Mouse (Mus musculus) megakaryocyte, adult 5-6 weeks (primary cell): ENCODE results near the gene Amy1. TPM values are rescaled to one million over a fixed set of nuclear protein-coding genes. Genes with fewer than 3 reads are reported as not detected.
"Not testable (repeated sequence)": the region's sequence is repeated elsewhere in the genome, so short reads cannot be mapped to it uniquely, and the experiment has no call there.

Source experiments
- ATAC-seq: 2 replicates; pipeline ENCODE4 v1.8.0; 2016; ENCODE audit warnings: mild to moderate bottlenecking, inconsistent platforms; ENCODE audit not compliant: poor library complexity, severe bottlenecking
- total RNA-seq, 2 experiments: library from RNA; stranded (forward) in 1 of 2; stranded (reverse) in 1 of 2; fragments of 153-499, 151-499 nt in 1 of 2; fragments of 221-1000, 200-1000 nt in 1 of 2; gene quantifications; 2 replicates each; pipeline versions ENCODE4 v1.2.3 to v1.2.4; 2015 to 2017

The Amy1 gene
- total RNA-seq (2015) (0.33 and 1.6 TPM in 2 replicates), total RNA-seq (2017) (0.44 and 2.8 TPM in 2 replicates)

DNA sequence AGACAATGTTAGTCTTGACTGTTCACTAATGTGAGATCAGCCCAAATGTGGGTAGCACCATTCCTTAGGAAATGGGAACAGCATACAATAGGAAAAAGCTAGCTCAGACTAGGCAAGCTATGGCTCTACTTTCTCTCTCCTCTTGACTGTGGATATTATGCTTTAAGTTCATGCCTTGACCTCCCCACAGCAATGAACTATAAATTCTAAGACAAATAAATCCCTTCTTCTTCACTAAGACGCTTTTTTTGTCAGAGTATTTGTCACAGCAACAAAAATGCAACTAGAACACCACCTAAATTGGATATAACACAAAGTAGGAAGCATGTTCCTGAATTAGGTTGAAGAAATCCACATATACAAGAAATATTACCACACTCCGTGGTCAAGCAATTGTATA is at the start of gene Amy1:
TSS of gene Amy1 (minus strand) at position 101 of the 400 bp plus-strand sequence.
- ATAC-seq: no peak

DNA sequence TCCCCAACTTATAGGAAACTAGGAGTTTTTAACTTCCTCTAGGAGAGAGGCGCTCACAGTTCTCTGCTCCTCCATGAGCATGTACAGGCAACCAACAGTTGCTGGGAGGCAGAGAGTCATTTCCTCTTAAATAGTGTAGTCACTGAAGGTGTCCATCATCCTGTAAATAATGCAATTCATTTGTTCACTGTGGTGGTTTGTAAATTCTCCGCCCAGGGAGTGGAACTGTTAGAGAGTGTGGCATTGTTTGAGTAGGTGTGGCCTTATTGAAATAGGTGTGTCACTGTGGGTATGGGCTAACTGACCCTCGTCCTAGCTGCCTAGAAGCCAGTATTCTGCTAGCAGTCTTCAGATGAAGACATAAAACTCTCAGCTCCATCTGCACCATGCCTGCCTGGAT is 47.8 kb upstream of the Amy1 start:
- ATAC-seq: no peak

DNA sequence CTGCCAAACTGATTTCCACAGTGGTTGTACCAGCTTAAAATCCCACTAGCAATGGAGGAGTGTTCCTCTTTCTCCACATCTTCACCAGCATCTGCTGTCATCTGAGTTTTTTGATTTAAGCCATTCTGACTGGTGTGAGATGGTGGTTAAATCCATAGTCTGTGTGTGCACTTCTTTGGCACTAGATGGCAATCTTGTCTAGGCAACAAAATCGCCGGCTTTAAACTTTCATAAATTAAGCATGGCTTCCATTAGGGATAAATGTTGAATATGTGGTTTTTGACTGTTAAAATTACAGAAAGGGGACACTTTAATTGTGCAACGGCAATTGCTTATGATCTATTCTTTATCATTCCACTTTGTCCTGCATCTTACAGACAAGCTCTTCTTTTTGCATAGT is 44.9 kb upstream of the Amy1 start:
- ATAC-seq: not testable (repeated sequence)

DNA sequence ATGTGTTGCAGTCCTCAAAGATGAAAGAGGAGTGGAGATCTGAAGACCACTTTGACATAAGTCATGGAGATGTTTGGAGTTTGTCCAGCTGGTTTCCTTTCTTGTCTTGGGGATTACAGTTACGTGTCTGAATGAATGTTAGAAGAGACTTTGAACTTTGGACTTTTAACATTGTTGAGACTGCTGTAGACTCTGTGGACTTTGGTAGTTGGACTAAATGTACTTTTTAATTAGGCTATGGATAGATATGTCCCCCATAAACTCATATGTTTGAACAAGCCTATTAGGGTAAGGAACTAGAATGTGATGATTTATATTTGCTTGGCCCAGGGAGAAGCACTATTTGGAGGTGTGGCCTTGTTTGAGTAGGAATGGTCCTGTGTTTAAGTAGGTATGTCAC is 33.0 kb upstream of the Amy1 start:
- ATAC-seq: no peak

- no peak for ATAC-seq
Observed at GRCm38 (mm10) chr3:113634220-113634619, 27.7 kb upstream of the Amy1 start.

GRCm38 (mm10) chr3:113631611-113632010 is 25.1 kb upstream of the Amy1 start:
- no peak for ATAC-seq

DNA sequence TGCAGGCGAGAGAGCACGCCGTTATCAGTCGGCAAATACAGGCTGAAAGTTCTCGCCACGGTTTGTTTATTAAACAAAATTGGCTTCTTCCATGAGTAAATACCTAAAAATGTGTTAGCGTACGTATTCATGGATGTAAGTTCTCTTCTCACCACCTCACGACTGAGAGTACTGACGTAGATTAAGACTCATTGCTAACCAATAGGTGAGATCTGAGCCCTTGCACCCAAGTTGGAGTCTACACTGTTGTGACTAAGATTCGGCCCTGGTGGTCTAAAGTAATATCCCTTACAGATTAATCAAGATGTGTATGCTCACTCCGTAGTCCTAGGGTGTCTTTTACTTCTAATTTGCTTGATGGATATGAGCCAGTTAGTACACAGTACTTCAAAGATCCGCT is 24.1 kb upstream of the Amy1 start:
- peak; percentile 28 for ATAC-seq

- peak; percentile 91 for ATAC-seq
Observed at GRCm38 (mm10) chr3:113629606-113630359, 23.3 kb upstream of the Amy1 start, which contains the start of gene Rnpc3. TSS of gene Rnpc3 (minus strand) at chr3:113630149.

GRCm38 (mm10) chr3:113590844-113591243 is 15.7 kb downstream of the Amy1 start:
- no peak for ATAC-seq

DNA sequence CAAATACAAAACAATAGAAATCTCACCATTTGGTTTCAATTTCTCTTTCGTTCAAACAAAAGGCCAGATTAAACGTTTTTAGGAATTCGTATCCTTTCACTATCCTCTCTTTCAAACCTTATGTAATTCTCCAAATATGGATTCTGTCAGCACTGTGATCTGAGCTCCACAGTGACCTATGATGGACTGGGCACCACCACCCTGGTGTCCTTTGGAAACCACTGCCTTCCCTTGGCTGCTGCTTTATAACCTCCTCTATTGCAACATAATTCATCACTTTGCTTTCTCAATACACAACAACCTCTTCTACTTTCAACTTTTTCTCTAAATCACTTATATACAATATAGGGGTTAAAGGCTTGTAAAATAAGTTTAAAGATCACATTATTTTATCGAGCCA is 31.9 kb downstream of the Amy1 start:
- no peak for ATAC-seq

- ATAC-seq: no peak
Observed at GRCm38 (mm10) chr3:113574138-113574537, 32.4 kb downstream of the Amy1 start.

GRCm38 (mm10) chr3:113572158-113572557 is 34.3 kb downstream of the Amy1 start:
- no peak for ATAC-seq

GRCm38 (mm10) chr3:113539692-113540091 is 66.8 kb downstream of the Amy1 start:
- no peak for ATAC-seq

DNA sequence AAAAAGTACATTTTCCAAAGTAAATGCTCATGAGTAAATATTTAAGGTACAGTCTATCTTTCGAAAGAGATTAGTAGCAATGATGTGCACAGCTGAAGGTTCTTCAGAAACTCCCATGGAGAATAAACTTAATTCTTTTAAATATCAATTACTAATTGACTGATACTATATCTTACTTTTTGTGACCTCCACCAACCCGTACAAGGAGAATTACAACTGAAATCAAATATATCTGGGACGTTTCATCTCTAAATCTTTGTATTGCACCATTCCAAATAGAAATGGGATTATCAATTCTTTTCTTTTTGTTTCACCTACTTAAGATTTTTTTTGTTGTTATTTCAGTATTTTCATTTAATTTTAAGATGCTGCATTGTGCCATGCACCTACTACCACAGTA is 74.2 kb downstream of the Amy1 start, which contains the start of gene Amy2a1:
TSS of gene Amy2a1 (minus strand) at position 101 of the 400 bp plus-strand sequence.
- not testable (repeated sequence) for ATAC-seq

Other genes starting within 250 kb of the Amy1 start
- not detected in 2 replicates for gene Amy2a1, start 74.3 kb downstream of the Amy1 start, total RNA-seq (2015)
- gene Amy2a1, start 74.3 kb downstream of the Amy1 start, total RNA-seq (2017): not detected in 2 replicates
- 40.6 and 53.1 TPM in 2 replicates for gene Rnpc3, start 23.4 kb upstream of the Amy1 start, total RNA-seq (2015)
- 55.6 and 77.9 TPM in 2 replicates for gene Rnpc3, start 23.4 kb upstream of the Amy1 start, total RNA-seq (2017)